Mouse (Mus musculus) thymus, postnatal 10 days (tissue): ENCODE results near the gene Krt39.

Experiments used
- DNase-seq, 2 experiments: peaks; one replicate each; pipeline ENCODE4 v3.0.0; 2021; ENCODE audit warnings: low spot score in 2 of 2

Gene Krt39

DNA sequence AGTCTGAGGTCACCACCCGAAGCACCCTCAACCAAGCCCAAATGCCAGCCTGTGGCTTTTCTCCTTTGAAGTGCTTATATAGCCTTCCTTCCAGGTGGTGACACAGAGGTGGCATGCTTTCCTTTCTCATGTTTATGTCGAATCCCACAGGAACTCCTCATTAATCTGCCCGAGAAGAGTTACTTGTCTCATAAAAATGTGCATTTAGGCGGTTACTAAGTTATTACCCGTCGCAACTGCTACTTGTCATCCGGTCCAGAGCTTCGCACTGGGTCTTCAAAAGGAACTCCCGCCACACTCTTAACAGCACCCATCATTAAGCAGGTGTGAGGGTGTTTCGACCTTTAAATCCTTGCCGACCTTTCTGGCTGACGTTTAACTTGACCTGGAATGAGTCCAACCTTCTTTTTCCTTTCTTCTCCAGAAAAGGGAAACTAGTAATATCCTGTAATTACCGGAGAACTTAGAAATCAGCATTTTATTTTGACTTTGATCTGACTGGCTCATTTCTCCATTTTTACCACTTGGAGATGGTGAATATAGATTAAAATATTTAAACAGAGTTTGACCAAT is at the start of gene Krt39:
Gene Krt39, minus strand, starts transcription at position 51 of the 573 bp plus-strand sequence.
- no peak for DNase-seq

DNA sequence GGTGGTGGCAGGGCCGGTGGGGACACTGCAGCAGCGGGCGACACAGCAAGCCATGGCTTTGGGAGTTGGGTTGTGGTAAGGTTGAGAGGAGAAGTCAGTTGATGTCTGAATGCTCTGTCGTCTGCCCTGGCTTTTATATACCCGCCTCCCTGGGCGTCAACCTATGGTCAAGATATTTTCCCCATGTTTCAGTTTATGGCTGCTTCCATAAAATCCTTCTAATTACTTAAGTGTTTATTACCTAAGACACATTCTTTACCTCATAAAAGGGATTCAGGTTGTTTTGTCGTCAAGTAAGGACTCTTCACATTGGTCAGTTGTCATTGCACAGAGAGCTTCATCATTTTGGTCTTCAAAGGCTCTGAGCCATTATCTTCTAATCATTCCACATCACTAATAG is 45.4 kb upstream of the Krt39 start, which contains the start of gene Krtap3-1:
Gene Krtap3-1, minus strand, starts transcription at position 101 of the 400 bp plus-strand sequence.
- no peak for DNase-seq

DNA sequence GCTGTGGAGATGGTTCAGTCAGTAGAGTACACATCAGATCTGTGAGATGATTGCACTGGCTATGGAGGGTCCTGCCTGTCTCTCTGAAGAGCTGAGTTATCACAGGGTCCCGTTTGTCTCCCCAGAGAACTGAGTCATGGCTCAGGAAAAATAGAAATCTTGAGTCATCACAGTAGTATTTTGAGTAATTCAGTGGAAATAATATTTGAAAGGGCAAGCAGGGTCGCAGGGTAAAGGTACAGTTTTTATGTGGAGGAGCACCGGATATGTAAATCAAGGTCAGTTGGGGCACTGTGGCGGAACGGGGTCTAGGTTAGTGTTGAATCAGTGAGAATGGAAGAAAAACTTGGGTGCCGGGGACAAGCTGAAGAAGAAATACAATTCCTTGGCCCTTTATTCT is 41.4 kb upstream of the Krt39 start:
- no peak for DNase-seq

DNA sequence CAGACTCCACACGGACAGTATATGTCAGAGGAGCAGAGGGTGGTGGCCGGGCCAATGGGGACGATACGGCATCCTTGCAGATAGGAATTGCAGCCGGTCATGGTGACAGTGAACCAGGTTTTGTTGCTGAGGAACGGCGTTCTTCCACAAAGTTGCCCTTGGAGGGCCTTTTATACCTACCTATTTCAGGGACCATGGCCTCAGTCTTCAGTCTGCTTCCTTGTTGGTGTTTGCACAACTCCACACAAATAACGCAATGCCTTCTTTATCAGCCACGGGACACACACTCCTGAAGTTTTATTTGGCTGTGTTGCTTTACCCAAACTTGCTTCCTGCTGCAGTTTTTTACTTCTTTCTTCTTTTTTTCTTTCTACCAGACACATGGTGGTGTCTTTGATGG is 38.2 kb upstream of the Krt39 start, which contains the start of gene Gm11939:
Gene Gm11939, minus strand, starts transcription at position 101 of the 400 bp plus-strand sequence.
- no peak for DNase-seq

DNA sequence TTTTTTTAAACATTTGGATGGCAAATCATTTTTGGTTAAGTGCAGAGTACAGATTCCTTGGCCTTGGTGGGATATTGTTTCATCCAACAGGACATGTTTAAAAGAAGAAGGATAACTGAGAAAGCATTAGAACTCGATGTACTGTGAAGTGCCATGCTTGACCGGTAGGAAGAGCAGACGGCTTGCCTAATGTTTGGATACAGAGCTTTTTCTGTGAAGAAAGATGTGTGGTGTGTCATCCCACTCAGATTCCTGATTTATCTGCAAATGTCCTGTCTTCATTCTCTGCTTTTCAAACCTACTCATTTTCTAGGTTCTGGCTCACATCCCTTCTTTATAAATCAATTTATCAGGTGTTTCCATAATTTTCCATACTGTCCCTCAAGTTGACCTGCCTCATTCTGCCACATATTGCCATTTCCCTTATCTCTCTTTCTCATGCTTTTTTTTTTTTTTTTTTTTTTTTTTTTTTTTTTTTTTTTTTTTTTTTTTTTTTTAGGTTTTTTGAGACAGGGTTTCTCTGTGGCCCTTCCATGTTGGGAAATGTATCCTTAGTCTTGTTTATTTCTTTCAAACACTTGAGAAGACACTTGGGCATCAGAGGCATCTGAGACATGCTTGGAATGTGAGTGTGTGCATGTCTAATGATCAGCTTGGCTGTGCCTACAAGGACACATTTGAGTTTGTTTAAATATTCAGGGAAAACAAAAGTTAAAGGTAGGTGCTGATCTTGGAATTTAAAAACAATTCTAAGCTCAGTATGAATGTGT is 37.0 kb upstream of the Krt39 start:
- no peak for DNase-seq

DNA sequence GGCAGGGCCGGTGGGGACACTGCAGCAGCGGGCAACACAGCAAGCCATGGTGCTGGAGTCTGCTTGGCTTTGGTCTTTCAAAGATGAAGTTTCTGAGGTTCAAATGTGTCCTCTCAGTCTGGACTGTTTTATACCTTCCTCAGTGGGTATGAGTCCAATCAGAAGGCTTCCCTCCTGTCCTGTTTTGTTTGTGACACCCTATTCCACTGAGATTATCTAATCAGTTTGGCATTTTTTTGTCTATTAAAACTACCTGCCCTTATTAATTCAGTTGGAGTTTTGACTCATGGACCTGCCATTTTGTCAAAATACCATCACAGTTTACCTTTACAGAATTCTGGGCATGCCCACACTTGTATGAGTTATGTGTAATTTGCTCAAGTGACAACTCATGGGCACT is 35.6 kb upstream of the Krt39 start, which contains the start of gene Krtap3-2:
Gene Krtap3-2, minus strand, starts transcription at position 101 of the 400 bp plus-strand sequence.
- no peak for DNase-seq

DNA sequence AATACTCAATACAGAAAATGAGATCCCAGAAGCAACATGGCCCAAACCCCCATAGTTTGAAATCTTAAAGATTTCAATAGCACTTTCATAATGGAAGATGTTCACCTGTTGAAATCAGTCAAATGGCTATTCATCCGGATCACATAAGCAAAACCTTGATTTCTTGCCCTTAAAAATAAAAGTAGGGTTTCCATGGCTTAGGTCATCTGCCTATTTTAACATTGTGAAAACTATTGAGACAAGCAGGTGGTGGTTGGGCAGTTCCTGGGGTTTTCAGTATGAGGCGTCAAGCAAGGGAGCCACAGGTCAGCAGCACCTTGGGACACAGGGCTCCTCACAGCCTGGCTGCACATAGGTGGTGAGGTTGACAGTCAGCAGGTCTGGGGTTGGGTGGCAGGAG is 35.1 kb upstream of the Krt39 start:
- DNase-seq: no peak

DNA sequence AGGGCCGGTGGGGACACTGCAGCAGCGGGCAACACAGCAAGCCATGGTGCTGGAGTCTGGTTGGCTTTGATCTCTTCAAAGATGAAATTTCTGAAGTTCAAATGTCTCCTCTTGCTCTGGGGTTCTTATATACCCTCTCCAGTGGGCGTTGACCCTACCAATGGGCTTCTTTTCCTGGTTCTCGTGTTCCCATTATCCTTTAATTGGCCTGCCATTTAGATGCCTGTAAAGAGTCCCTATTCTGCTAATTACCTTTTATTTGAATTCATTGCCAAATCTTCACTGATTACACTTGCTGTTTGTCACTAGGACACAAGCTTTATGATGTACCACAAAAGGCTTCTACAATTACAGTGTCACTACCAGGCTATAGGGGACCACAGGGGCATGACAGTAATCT is 29.6 kb upstream of the Krt39 start, which contains the start of gene Krtap3-3:
Gene Krtap3-3, minus strand, starts transcription at position 101 of the 400 bp plus-strand sequence.
- DNase-seq: no peak

DNA sequence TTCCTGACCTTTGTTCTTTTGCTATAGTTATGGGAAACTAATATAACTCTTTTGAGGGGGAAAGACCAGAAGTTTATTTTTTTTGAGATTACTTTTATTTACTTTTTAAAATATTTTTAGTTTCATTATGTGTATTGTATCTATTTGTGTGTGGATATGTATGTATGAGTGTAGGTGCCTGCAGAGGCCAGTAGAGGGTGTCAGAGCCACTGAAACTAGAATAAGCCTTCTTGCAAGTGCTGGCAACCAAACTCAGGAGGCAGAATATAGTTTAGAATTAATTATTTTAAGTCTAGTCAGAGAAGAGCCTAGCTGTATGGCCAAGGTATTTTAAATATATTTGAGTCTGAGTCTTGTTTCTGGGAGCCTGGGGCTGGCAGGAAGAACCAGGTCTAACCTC is 26.8 kb upstream of the Krt39 start:
- no peak for DNase-seq

DNA sequence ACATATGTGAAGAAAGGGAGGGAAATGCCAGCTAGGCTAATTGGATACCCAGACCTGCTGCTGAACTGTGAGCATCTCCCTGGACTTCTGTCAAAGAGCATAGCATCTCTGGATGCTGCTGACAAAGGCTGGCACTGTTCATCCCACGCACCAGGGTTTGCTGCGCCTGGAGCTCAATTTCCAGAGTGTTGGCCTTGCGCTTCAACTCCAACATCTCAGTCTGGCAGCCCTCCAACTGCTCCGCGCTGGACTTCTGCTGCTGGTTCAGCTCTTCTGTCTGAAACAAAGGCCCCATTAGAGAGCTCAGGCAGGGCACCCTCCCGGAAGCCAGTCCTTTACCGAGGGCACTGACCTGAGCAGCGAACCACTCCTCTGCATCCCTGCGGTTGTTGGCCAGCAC is 18.6 kb upstream of the Krt39 start:
- DNase-seq: no peak

DNA sequence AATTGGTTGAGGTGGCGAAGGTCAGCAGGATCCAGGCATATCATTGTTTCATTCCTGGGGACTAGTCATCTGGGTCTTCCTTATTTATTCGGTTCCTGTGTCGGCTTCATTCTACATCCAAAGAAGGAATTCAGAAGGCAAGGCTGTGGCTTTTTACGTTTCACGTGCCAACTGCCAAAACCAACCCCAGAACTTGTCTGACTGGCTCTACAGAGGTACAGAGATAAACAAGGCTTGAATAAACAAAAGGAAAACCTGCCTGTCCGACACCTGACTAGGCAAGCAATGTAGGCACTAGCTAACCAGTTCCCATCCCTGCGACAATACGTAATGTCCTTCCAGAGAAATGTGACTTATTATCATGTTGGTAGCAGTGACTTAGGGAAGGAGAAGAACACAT is 7.0 kb downstream of the Krt39 start:
- no peak for DNase-seq

DNA sequence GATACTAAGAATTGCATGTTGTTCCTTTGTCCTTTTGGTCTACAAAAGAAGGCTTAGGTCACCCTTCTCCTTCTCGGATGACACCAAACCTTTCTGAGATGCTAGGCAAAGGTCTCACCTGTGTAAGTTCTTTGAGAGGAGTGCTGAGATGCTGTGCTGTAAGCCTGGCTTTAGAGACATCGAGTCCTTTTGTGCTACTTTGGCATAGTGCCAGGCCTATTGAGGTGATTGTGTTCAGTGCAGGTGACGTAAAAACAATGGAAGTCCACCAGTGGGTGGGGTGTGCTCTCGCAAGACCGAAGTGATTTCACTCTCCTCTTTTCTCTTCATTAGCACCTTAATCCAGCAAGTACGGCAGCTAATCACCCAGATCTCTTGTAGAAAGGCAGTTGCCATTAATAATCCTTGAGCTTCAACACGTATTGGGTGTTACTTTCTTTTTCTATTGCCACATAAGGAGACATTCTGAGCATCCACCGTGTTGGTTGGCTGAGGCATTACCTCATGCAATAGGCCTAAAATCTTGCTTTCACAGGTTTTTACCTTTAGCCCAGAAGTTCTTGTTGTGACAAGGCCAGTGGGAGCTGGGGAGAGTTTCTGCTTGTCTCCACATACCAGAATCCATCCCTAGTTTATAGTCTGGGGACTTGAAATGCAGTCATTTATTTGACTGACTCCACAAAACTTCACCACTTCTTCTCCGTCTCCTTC is 20.9 kb downstream of the Krt39 start:
- no peak for DNase-seq

DNA sequence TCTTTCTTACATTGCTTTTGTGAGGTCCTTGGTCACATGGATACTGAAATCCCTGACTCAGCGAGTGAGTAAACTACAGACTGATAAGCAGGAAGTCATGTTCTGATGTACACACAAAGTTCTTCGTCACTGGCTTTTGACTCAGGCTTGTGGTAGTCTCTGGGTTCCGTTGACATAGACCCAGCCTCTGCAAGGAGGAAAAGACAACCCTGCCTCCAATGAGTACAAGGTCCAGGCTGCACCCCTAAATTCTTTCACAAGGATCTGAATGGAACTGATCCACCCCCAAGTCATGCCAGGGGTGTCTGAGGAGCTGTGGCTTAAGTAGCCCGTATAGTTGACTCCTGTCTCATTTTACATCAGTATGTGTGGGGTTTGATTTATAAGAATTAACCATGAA is 24.7 kb downstream of the Krt39 start:
- no peak for DNase-seq

DNA sequence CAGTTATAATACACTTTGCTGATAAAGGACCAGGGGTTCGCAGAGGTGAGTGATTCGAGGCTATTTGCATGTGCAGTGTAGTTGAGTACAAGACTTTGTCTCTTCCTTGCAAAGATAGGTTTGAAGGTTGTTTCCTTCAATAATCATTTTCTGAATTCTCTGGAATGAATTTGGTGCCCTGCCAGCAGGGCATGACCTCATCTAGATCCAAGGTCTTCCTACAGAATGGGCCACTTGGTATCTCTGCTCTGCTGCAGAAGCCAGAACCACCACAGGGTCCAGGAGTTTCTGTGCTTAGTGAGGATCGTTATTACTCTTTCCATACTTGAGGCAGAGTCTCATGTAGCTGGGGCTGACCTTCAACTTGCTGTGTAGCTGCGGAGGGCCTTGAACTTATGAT is 26.4 kb downstream of the Krt39 start:
- DNase-seq: no peak

DNA sequence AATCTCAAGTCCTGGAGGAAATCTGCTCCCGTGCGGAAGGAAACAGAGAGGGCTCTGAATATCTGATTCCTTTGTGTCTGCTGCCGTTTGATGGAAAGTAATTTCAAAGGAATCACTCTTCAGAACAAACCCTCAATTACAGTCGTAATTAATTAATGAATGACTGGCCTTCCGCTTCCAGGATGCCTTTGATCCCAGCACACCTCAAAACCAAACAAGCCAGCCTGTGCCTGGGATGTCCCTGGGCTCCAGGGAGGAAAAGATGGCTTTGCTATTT is 27.6 kb downstream of the Krt39 start:
- no peak for DNase-seq

DNA sequence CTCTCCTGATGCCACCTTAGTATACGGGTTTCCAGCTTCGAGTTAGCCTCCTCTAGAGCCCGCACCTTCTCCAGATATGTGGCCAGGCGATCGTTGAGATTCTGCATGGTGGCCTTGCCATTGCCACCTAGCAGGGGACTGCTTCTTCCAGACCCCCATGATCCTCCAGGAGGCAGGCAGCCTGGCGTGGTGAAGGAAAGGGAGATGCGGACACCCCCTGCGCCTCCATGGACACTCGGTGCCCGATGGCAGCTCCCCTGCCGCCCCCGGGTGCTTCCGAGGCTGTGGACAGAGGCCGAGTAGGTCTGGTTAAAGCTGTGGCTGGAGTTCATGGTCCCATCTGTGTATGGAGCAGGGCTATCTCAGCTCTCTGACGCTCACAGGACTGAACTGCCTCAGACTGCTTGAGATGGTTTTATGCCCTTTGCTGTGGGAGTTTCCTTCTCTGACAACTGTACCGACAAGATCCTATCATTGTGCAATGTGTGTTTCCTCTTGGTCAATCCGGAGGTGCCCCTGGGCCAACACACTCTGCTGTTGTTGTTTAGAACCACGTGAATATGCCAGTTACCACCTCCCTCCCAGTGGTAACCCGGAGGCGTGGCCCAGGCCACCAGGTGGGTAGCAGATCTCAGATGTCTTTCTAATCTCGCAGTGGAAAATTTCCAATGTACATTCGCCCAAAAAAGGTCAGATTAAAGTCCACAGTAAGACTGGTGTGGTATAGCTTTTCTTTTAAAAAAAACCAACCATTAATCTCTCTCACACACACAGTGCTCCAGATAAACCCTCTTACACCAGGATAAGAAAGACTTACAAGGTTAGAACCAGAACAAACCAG is 28.2 kb downstream of the Krt39 start, which contains the start of gene Krt23:
Gene Krt23, minus strand, starts transcription at position 405 of the 841 bp plus-strand sequence.
- no peak for DNase-seq

DNA sequence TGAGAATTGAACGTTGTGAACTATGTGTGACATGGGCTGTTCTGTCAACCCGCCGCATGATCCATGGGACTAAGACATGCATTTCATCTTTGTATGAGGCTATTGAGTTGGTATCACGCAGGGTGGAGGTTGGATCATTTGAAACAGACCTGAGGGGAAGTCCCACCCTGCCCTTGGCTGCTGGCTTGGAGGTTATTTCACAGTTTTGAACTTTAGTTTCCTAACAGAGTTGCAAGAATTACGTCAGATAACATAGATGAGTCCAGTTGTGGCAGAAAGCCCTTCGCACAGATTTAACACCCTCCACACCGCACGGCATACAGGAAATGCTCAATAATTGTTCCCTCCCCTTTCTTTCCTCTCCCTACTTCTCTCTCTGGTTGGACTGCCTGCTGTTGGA is 30.1 kb downstream of the Krt39 start:
- DNase-seq: no peak

DNA sequence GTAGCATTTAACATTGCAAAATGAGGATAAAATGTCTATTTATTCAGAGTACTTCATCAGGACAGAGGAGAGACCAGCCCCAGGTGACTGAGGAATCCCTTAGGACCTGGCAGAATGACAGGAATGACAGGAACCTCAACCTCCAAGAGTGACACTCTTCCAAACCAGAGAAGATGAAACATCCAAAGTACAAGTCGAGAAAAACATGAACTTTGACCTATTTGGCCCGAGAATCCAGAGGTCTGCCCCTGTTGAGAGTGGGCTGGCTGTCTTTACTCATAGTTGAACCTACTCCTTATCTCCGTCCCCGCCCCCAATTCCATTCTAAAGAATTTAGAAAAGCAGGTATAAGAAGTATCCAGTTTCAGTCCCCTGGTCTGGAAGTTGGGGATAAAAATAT is 30.5 kb downstream of the Krt39 start:
- no peak for DNase-seq

DNA sequence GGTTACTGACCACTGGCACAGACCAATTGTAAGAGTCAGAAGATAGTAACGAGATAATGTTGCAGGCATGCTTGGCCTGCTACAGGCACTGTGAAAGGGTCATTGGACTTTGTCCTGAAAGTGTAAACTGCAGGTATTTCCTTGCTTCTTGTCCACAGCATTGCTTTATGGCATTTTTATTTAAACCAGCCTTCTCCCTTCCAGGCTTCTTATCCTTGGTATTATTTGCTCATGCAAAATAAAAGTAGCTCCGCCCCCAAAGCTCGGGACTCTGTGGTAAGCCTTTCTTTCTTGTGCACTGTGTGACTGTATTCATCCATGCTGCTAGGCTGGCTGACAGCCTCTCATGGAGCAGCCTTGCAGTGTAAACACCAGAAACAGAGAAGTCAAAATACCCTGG is 31.9 kb downstream of the Krt39 start:
- DNase-seq: no peak

DNA sequence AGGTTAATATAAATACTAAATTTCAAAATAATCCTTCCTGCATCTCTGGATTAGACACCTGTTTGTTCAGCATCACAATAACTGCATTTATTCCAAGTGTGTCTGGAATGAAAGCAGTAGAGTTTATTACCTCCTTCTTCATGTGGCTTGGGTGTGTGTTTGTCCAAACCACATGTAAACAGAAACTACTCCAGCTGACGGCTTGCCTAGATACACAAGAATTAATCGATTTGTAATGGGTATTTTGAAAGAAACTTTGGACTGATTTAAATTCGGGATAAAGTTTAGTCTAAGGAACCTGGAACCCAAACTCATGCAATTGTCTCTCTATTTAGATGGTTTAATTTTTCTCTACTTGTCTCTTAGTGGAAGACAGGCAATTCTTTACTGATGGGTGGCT is 46.2 kb downstream of the Krt39 start:
- no peak for DNase-seq

DNA sequence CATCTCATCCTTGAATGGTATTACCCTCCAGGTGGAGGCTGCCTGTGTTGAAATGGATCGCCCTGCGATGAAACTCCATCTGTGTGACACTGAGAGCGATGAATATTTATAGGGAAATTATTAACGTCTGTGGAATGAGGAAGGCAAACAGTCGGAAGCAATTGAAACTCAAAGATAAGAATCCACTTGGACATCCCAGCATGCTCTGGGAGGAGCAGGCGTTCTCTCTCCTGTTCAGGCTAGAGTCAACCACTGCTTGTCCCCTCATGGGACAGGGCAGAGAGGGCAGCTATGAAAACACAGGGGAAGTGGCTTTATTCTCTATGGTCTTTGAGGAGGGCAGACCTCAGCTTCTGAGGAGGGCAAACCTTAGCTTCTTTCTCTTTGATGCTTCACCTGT is 47.7 kb downstream of the Krt39 start:
- DNase-seq: no peak

DNA sequence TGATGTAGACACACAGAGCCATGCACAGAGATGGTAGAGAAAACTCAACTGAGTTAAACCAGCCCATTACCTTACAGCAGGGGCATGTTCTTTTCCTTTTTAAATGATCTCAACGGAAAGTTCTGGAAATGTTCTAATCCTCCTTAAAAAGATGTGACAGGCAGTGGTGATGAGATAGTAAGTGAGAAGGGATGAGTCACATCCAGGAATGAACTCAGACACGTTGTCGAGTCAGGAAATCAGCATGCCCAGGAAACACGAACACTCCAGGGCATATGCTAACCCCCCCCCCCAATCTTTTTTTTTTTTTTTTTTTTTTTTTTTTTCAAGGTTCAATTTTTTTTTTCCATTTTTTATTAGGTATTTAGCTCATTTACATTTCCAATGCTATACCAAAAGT is 48.7 kb downstream of the Krt39 start:
- no peak for DNase-seq
